Mouse (Mus musculus) left cerebral cortex, postnatal 14 days (tissue): ENCODE results near the gene Cnot2. TPM values are rescaled to one million over a fixed set of nuclear protein-coding genes. Genes with fewer than 3 reads are reported as not detected.

Experiments used
- DNase-seq, 2 experiments: peaks; one replicate each; pipeline ENCODE4 v3.0.0; 2021 to 2022; ENCODE audit warnings: low spot score in 2 of 2, mixed read lengths in 1 of 2
- intact Hi-C: fragments of 180-260 bp; cut with DNase I; formaldehyde crosslinking; loops from one replicate; pipeline ENCODE4 v1.15.1; 2025
- microRNA-seq, 2 experiments: library from miRNA; unstranded; fragments of <30 nt; microRNA quantifications; one replicate each; pipeline ENCODE4 v1.2.0; 2022
- total RNA-seq, 2 experiments: library from RNA; stranded (reverse); gene quantifications; 2 replicates each; pipeline ENCODE4 v1.2.3; 2021

The Cnot2 gene
- total RNA-seq, 2 experiments from 2014 or later: 61.5 to 75.1 TPM

DNA sequence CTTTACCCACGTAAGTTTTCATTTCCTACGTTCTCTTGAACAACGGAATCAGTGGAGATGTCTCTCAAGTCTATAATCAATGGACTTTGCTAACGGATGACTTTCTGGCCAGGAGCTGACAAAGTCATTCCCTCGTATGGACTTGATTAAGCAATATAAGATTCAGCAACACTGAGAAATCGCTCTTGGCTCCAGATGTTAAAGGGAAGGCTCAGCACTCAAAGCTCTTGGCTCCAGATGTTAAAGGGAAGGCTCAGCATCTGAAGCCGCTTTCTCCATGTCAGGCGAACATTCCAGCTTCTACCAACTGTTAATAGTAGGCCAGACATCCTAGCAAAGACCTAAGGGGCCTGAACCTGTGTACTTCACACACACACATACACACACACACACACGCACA is 134.1 kb downstream of the Cnot2 start:
- DNase-seq: no peak
- intact Hi-C loops: no loop called here

DNA sequence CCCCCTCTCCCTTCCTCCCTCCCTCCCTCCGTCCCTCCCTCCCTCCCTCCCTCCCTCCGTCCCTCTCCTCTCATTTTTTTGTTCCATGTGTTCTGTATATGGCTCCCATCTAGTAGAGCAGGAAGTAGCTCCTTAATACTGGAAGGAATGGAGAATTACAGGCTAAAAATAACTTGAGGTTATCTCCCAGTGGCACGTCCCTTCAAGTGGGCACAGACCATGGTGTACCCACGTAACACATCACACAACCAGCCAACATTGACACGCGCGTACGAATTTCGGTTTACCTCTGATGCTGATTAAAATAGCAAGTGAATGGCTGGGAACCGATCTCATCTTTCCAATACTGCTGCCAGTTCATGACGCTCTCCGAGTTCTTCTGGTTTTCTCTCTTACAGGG is 135.3 kb downstream of the Cnot2 start:
- intact Hi-C loops: no loop called here
- DNase-seq: no peak

DNA sequence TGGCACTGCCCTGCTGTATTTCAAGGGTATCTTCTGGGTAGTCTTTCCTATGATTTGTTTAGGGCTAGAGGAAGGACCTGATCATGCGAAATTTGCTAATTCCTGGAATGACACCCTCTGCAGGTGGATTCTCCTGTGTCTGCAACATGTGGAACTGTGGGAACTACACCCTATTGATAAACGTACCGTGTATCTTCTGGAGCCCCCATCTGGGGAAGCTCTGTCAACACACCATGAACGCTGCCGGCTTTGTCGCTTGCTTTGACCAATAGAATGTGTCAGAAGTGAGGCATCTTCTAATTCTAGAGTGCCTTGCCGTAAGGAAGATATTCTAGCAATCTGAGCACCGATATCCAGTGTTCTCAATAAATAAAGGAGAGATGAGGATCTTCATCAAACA is 136.5 kb downstream of the Cnot2 start:
- no peak for DNase-seq
- intact Hi-C loops: no loop called here

DNA sequence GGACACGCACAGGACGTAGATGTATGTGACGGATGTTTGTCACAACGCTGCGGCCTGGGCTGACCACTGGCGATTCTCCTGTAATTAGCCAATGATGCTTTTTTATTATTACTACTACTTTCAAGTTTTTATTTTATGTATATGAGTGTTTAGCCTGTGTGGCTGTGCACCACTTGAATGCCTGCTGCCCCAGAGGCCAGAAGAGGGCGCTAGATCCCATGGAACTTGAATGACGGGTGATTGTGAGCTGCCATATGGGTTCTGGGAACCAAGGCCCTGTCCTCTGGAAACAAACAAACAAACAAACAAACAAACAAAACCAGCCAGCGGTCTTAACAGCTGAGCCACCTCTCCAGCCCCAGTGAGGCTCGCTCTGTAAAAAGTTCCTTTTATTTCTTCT is 136.9 kb downstream of the Cnot2 start:
- no peak for DNase-seq
- intact Hi-C loops: no loop called here

DNA sequence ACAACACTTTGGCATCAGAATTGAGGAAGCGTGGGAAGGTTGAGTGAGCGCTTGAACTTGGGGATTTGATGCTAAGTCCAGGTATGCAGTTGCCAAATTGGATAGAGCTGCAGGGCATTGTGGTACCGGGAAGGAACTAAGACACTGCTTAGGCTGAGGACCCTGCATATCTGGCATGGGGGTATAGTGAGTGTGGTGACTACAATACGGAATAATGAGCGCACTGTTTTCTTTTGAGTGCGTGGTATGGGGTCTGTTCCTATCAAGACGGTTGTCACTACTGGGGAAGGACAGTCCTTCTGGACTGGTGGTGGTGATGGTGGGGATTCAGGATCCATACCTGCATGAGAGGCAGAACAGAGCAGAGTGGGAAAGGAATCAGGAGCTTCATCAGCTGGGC is 140.4 kb downstream of the Cnot2 start:
- no peak for DNase-seq
- intact Hi-C loops: no loop called here

DNA sequence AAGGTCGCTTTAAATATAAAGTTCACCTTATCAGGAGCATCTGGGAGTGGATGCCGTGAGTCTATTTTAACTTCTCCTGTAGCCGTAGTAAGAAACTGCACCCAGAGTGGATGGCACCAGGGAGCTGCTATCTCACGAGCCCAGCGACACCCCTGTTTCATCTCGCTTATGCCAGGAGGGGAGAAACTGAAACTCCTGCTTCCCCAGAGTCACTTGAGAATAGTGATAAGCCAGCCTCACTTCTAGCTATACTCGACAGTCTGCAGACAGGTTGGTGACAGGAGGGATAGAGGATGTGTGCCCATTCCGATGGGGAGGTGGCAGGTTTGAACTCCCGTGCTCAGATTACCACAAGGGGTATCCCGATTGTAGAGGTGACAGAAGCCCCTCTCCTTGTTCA is 141.2 kb downstream of the Cnot2 start:
- intact Hi-C loops: no loop called here
- DNase-seq: peak in 1 of 2 experiments; percentile 28

DNA sequence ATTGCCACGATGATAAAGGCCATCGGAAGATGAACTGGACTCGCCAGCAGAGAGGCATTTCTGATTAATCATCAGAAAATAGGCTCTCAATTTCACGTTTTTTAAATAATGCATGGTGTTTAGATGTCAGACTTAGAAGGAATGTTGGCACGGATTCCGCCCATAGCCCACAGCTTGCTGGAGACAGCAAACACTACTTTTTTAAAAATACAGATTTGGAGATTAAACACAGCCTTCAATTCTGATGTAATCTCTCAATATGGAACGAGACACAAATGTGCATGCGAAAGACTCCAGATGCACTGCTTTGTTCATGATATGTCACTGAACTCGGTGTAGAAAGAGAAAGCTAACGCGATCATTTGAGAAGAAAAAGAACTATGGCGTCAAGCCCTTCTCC is 145.9 kb downstream of the Cnot2 start:
- DNase-seq: peak; percentile 29 to 52
- intact Hi-C loops: no loop called here

Small RNA genes within 50 kb of the gene (microRNA-seq; reads per million reads assigned to microRNA genes)
- 0 reads per million in 2 experiments for gene Gm25190

Other genes starting within 250 kb of the Cnot2 start
- gene Kcnmb4, start 107.6 kb downstream of the Cnot2 start, total RNA-seq: 100 to 1,000 TPM; 112 to 114 TPM